Mouse (Mus musculus) neural tube, embryonic 15.5 days (tissue): Measurements from ENCODE around the gene Slc44a2. TPM values are rescaled to one million over a fixed set of nuclear protein-coding genes. Genes with fewer than 3 reads are reported as not detected.

Experiments used
- ATAC-seq: fragments of 200-750 bp; cut with Nextera tagmentation; 2 replicates; pipeline ENCODE4 v1.8.0; 2017; ENCODE audit warnings: mild to moderate bottlenecking, moderate TSS enrichment, moderate library complexity; ENCODE audit not compliant: low FRiP score
- H3K27ac ChIP-seq: fragments of 300-500 bp; sonication (generic); replicated peaks from 2 replicates; pipeline ENCODE4 v1.5.1; 2015; ENCODE audit warnings: mild to moderate bottlenecking, inconsistent platforms
- H3K27me3 ChIP-seq: fragments of 300-500 bp; sonication (generic); replicated peaks from 2 replicates; pipeline ENCODE4 v1.6.1; 2015; ENCODE audit warnings: inconsistent platforms
- H3K36me3 ChIP-seq: fragments of 300-500 bp; sonication (generic); 2 replicates; pipeline ENCODE4 v1.6.1; 2015; ENCODE audit warnings: inconsistent platforms
- H3K4me1 ChIP-seq: fragments of 300-500 bp; sonication (generic); 2 replicates; pipeline ENCODE4 v1.6.1; 2015; ENCODE audit warnings: inconsistent platforms
- H3K4me2 ChIP-seq: fragments of 300-500 bp; sonication (generic); 2 replicates; pipeline ENCODE4 v1.6.1; 2015; ENCODE audit warnings: inconsistent platforms, mild to moderate bottlenecking, moderate library complexity
- H3K4me3 ChIP-seq: fragments of 300-500 bp; sonication (generic); replicated peaks from 2 replicates; pipeline ENCODE4 v1.5.1; 2015; ENCODE audit warnings: mild to moderate bottlenecking, inconsistent platforms
- H3K9ac ChIP-seq: fragments of 300-500 bp; sonication (generic); replicated peaks from 2 replicates; pipeline ENCODE4 v1.6.1; 2015; ENCODE audit warnings: mild to moderate bottlenecking, inconsistent platforms
- H3K9me3 ChIP-seq: fragments of 300-500 bp; sonication (generic); replicated peaks from 2 replicates; pipeline ENCODE4 v1.6.1; 2016; ENCODE audit warnings: inconsistent platforms
- WGBS: fragments of 180-500 bp; shearing (Covaris S2); methylation state at CpG from one replicate; pipeline ENCODE4 v1.1.7; 2015; ENCODE audit warnings: mixed read lengths; 5-methylcytosine and 5-hydroxymethylcytosine counted together
- polyA plus RNA-seq: library from polyadenylated mRNA; unstranded; fragments of >200 nt; fragmentation: Nextera tagmentation; extraction: Ambion mirVana; gene quantifications from 2 replicates; pipeline ENCODE4 v1.2.1, GENCODE M21; 2015

The Slc44a2 gene
- polyA plus RNA-seq, 1 experiment from 2014 or later: 68.4 TPM

GRCm38 (mm10) chr9:21397170-21397569 lies 76.7 kb downstream of the Slc44a2 start:
- peaks cover 96% of the 10 kb centered on the region for H3K36me3 ChIP-seq
- no peaks in the 10 kb centered on the region for H3K4me1 ChIP-seq
- H3K9ac ChIP-seq: no peak overlapping the region
- no peak for ATAC-seq
- H3K4me2 ChIP-seq: no peak overlapping the region
- WGBS: 96% methylated on average over 3 of the region's 3 CpGs
- no peaks in the 10 kb centered on the region for H3K27me3 ChIP-seq
- no peak overlapping the region for H3K27ac ChIP-seq
- H3K4me3 ChIP-seq: no peak overlapping the region
- no peaks in the 10 kb centered on the region for H3K9me3 ChIP-seq

DNA sequence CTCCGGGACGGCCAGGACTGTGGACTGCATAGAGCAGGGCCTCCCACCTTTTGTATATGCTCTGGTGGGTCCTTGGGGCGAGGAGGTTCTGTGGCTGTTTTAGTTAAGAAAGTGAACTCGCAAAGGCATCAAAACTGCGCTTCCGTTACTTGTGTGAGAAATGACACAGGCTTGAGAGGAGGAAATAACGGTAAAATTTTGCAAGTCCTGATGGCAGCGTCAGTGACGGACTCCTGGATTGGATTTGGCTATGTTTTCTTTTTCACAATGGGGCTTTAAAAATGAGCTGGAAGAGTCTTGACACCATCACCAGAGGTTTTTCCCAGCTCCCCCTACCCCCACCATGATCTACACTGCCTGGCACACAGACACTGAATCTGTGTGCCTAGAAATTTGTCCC lies 80.5 kb downstream of the Slc44a2 start:
- Histone ChIP-seq H3K27me3 (no peaks in the 10 kb centered on the region), H3K36me3 (peaks cover 95% of the 10 kb centered on the region), H3K9me3 (no peaks in the 10 kb centered on the region), H3K4me1 (no peaks in the 10 kb centered on the region), H3K4me2 (no peak overlapping the region), H3K27ac (no peak overlapping the region), H3K4me3 (no peak overlapping the region), H3K9ac (no peak overlapping the region)
- no peak for ATAC-seq
- 94% methylated on average over 9 of the region's 9 CpGs for WGBS

DNA sequence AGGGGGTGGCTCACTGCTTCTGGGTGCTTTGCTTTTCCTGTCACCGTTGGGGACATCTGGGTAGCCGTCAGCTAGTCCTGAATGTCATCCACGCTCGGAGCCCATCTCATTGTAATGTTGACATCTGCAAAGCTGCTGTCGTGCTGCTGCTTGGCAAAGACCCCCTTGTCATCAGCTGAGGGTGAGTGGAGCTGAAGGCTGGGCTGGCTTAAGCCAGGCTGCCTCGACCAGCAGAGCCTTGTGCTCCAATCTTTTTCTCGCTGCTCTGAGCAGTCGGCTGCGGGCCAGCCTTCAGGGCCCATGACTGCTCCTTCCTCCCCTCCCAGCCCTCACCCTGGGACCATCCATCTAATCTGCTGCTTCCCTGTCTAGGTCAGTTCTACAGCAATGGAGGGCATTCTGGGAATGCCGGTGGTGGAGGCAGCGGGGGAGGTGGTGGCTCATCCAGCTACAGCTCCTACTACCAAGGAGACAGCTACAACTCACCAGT lies 82.3 kb downstream of the Slc44a2 start:
- Histone ChIP-seq H3K4me2 (no peak overlapping the region), H3K27me3 (no peaks in the 10 kb centered on the region), H3K9me3 (no peaks in the 10 kb centered on the region), H3K9ac (no peak overlapping the region), H3K4me3 (no peak overlapping the region), H3K4me1 (peaks cover 3% of the 10 kb centered on the region; the same call in 1 of the 2 replicates), H3K36me3 (peaks cover 90% of the 10 kb centered on the region), H3K27ac (no peak overlapping the region)
- 86% methylated on average over 11 of the region's 11 CpGs for WGBS
- ATAC-seq: no peak

- Histone ChIP-seq H3K4me2 (no peak overlapping the region), H3K36me3 (peaks cover 81% of the 10 kb centered on the region), H3K4me3 (no peak overlapping the region), H3K4me1 (peaks cover 12% of the 10 kb centered on the region; the same call in 1 of the 2 replicates), H3K9ac (no peak overlapping the region), H3K27ac (no peak overlapping the region), H3K27me3 (no peaks in the 10 kb centered on the region), H3K9me3 (no peaks in the 10 kb centered on the region)
- ATAC-seq: no peak
- 94% methylated on average over 5 of the region's 5 CpGs for WGBS
Observed at GRCm38 (mm10) chr9:21403745-21404144, 83.2 kb downstream of the Slc44a2 start.

Other genes with a start within 250 kb of the Slc44a2 start
- gene Gm49373, start 247.6 kb upstream of the Slc44a2 start, polyA plus RNA-seq: 1.6 and 2.2 TPM in 2 replicates
- gene Fdx1l, start 247.1 kb upstream of the Slc44a2 start, polyA plus RNA-seq: 69.8 and 77.7 TPM in 2 replicates
- gene Gm38431, start 228.7 kb upstream of the Slc44a2 start, polyA plus RNA-seq: 1.4 and 2.3 TPM in 2 replicates
- gene Raver1, start 228.7 kb upstream of the Slc44a2 start, polyA plus RNA-seq: 25.6 and 38.0 TPM in 2 replicates
- gene Tyk2, start 189.5 kb upstream of the Slc44a2 start, polyA plus RNA-seq: 9.9 and 12.4 TPM in 2 replicates
- gene Cdc37, start 170.7 kb upstream of the Slc44a2 start, polyA plus RNA-seq: 199 and 230 TPM in 2 replicates
- 37.4 and 42.1 TPM in 2 replicates for gene Pde4a, start 155.0 kb upstream of the Slc44a2 start, polyA plus RNA-seq
- 70.1 and 72.0 TPM in 2 replicates for gene Keap1, start 81.3 kb upstream of the Slc44a2 start, polyA plus RNA-seq
- gene S1pr5, start 72.3 kb upstream of the Slc44a2 start, polyA plus RNA-seq: 5.8 and 6.7 TPM in 2 replicates
- gene Atg4d, start 55.4 kb upstream of the Slc44a2 start, polyA plus RNA-seq: 50.0 and 52.4 TPM in 2 replicates
- 15.2 and 18.7 TPM in 2 replicates for gene Kri1, start 32.7 kb upstream of the Slc44a2 start, polyA plus RNA-seq
- gene Cdkn2d, start 29.3 kb upstream of the Slc44a2 start, polyA plus RNA-seq: 120 and 129 TPM in 2 replicates
- gene Ap1m2, start 8.4 kb upstream of the Slc44a2 start, polyA plus RNA-seq: 2.5 and 12.1 TPM in 2 replicates
- 189 and 205 TPM in 2 replicates for gene Ilf3, start 47.2 kb downstream of the Slc44a2 start, polyA plus RNA-seq
- gene Qtrt1, start 91.1 kb downstream of the Slc44a2 start, polyA plus RNA-seq: 47.6 and 55.6 TPM in 2 replicates
- gene Dnm2, start 104.2 kb downstream of the Slc44a2 start, polyA plus RNA-seq: 58.5 and 63.7 TPM in 2 replicates
- gene Tmed1, start 189.6 kb downstream of the Slc44a2 start, polyA plus RNA-seq: 53.4 and 61.3 TPM in 2 replicates
- gene AB124611, start 205.5 kb downstream of the Slc44a2 start, polyA plus RNA-seq: 2.3 and 3.9 TPM in 2 replicates
- 33.7 and 36.1 TPM in 2 replicates for gene Carm1, start 226.2 kb downstream of the Slc44a2 start, polyA plus RNA-seq